Mouse (Mus musculus) MEL (cell line): ENCODE data around the gene Usp20. TPM values are rescaled to one million over a fixed set of nuclear protein-coding genes. Genes with fewer than 3 reads are reported as not detected.

Experiments used
- DNase-seq: peaks from one replicate; pipeline ENCODE4 v3.0.0; 2011; ENCODE audit warnings: low read depth, low spot score
- H3K27ac ChIP-seq: 2 replicates; pipeline ENCODE4 v1.5.1; 2012; ENCODE audit warnings: low read depth, mild to moderate bottlenecking, control low read depth, low read length, moderate library complexity; ENCODE audit not compliant: control insufficient read depth
- H3K27me3 ChIP-seq, 2 experiments: fragments of 150-350 bp in 1 of 2; sonication (generic) in 1 of 2; 2 replicates each; pipeline ENCODE4 v1.6.1; 2012; ENCODE audit warnings: low read length in 2 of 2, mild to moderate bottlenecking in 2 of 2, improper control_type of control experiment in 1 of 2, moderate library complexity in 1 of 2; ENCODE audit not compliant: insufficient read depth in 2 of 2, control insufficient read depth in 1 of 2
- H3K36me3 ChIP-seq, 2 experiments: 2 replicates each; pipeline ENCODE4 v1.6.1; 2012 to 2014; ENCODE audit warnings: low read length in 2 of 2, improper control_type of control experiment in 1 of 2, inconsistent platforms in 1 of 2, mild to moderate bottlenecking in 1 of 2; ENCODE audit not compliant: insufficient read depth in 2 of 2, control insufficient read depth in 1 of 2
- H3K4me1 ChIP-seq, 2 experiments: fragments of 150-350 bp in 1 of 2; sonication (generic) in 1 of 2; 2 replicates each; pipeline ENCODE4 v1.6.1; 2012; ENCODE audit warnings: low read length in 2 of 2, improper control_type of control experiment in 1 of 2, mild to moderate bottlenecking in 1 of 2; ENCODE audit not compliant: insufficient read depth in 2 of 2, control insufficient read depth in 1 of 2
- H3K4me3 ChIP-seq, 2 experiments: fragments of 150-350 bp in 1 of 2; sonication (generic) in 1 of 2; 2 replicates each; pipeline ENCODE4 v1.5.1; 2012; ENCODE audit warnings: low read depth in 2 of 2, low read length in 2 of 2, mild to moderate bottlenecking in 2 of 2, moderate library complexity in 2 of 2, control low read depth in 1 of 2, improper control_type of control experiment in 1 of 2; ENCODE audit not compliant: control insufficient read depth in 1 of 2, insufficient read depth in 1 of 2
- H3K79me2 ChIP-seq: 2 replicates; pipeline ENCODE4 v1.6.1; 2012; ENCODE audit warnings: mild to moderate bottlenecking, low read length, moderate library complexity; ENCODE audit not compliant: control insufficient read depth, poor library complexity, insufficient read depth
- H3K9ac ChIP-seq: 2 replicates; pipeline ENCODE4 v1.6.1; 2012; ENCODE audit warnings: low read depth, mild to moderate bottlenecking, control low read depth, low read length, moderate library complexity; ENCODE audit not compliant: control insufficient read depth, poor library complexity, severe bottlenecking
- H3K9me3 ChIP-seq: fragments of 150-350 bp; sonication (generic); replicated peaks from 2 replicates; pipeline ENCODE4 v1.6.1; 2012; ENCODE audit warnings: mild to moderate bottlenecking, low read length, improper control_type of control experiment, moderate library complexity; ENCODE audit not compliant: insufficient read depth
- BHLHE40 ChIP-seq: IDR thresholded peaks from 2 replicates; pipeline ENCODE4 v1.6.1; 2012; ENCODE audit warnings: low read depth, mild to moderate bottlenecking, inconsistent platforms, low read length, improper control_type of control experiment, borderline replicate concordance
- CHD1 ChIP-seq: IDR thresholded peaks from 2 replicates; pipeline ENCODE4 v1.6.1; 2012; ENCODE audit warnings: low read depth, mild to moderate bottlenecking, inconsistent platforms, low read length, improper control_type of control experiment
- CHD2 ChIP-seq: IDR thresholded peaks from 2 replicates; pipeline ENCODE4 v1.6.1; 2011; ENCODE audit warnings: low read length, improper control_type of control experiment
- E2F4 ChIP-seq: IDR thresholded peaks from 2 replicates; pipeline ENCODE4 v1.6.1; 2011; ENCODE audit warnings: low read depth, low read length, improper control_type of control experiment, borderline replicate concordance
- GABPA ChIP-seq: IDR thresholded peaks from 2 replicates; pipeline ENCODE4 v1.6.1; 2012; ENCODE audit warnings: low read depth, mild to moderate bottlenecking, inconsistent platforms, low read length, improper control_type of control experiment, moderate library complexity
- GATA1 ChIP-seq: IDR thresholded peaks from 2 replicates; pipeline ENCODE4 v1.6.1; 2011; ENCODE audit warnings: low read depth, low read length, improper control_type of control experiment
- HCFC1 ChIP-seq: IDR thresholded peaks from 2 replicates; pipeline ENCODE4 v1.6.1; 2012; ENCODE audit warnings: low read depth, mild to moderate bottlenecking, inconsistent platforms, low read length, improper control_type of control experiment, moderate library complexity
- JUND ChIP-seq: IDR thresholded peaks from 2 replicates; pipeline ENCODE4 v1.6.1; 2011; ENCODE audit warnings: low read depth, mild to moderate bottlenecking, improper control_type of control experiment, low read length
- KAT2A ChIP-seq: conservative IDR thresholded peaks from 2 replicates; pipeline ENCODE4 v1.6.1; 2012; ENCODE audit warnings: low read depth, low read length, improper control_type of control experiment, inconsistent platforms
- MAX ChIP-seq: IDR thresholded peaks from 2 replicates; pipeline ENCODE4 v1.6.1; 2011; ENCODE audit warnings: low read length, improper control_type of control experiment
- MYB ChIP-seq: IDR thresholded peaks from 2 replicates; pipeline ENCODE4 v1.6.1; 2011; ENCODE audit warnings: mild to moderate bottlenecking, low read depth, low read length, improper control_type of control experiment
- MYC ChIP-seq: IDR thresholded peaks from 2 replicates; pipeline ENCODE4 v1.6.1; 2011; ENCODE audit warnings: low read depth, mild to moderate bottlenecking, low read length, improper control_type of control experiment, moderate library complexity
- NELFE ChIP-seq: IDR thresholded peaks from 2 replicates; pipeline ENCODE4 v1.6.1; 2011; ENCODE audit warnings: low read depth, low read length, improper control_type of control experiment
- NRF1 ChIP-seq: IDR thresholded peaks from 2 replicates; pipeline ENCODE4 v1.6.1; 2014; ENCODE audit warnings: low read depth, mild to moderate bottlenecking, inconsistent platforms, low read length, improper control_type of control experiment, moderate library complexity; ENCODE audit not compliant: poor library complexity, insufficient read depth, severe bottlenecking
- POLR2A ChIP-seq, 2 experiments: IDR thresholded peaks; 2 replicates each; pipeline ENCODE4 v1.6.1; 2011 to 2012; ENCODE audit warnings: low read length in 2 of 2, mild to moderate bottlenecking in 2 of 2, control low read depth in 1 of 2, improper control_type of control experiment in 1 of 2, low read depth in 1 of 2, moderate library complexity in 1 of 2; ENCODE audit not compliant: control insufficient read depth in 1 of 2, insufficient read depth in 1 of 2, poor library complexity in 1 of 2
- POLR2AphosphoS2 ChIP-seq: IDR thresholded peaks from 2 replicates; pipeline ENCODE4 v1.6.1; 2011; ENCODE audit warnings: low read length, improper control_type of control experiment
- POLR2AphosphoS5 ChIP-seq: IDR thresholded peaks from 2 replicates; pipeline ENCODE4 v1.6.1; 2012; ENCODE audit warnings: low read depth, borderline replicate concordance, mild to moderate bottlenecking, inconsistent platforms, low read length, moderate library complexity, mixed read lengths
- RCOR1 ChIP-seq: IDR thresholded peaks from 2 replicates; pipeline ENCODE4 v1.6.1; 2012; ENCODE audit warnings: low read depth, mild to moderate bottlenecking, inconsistent platforms, low read length, improper control_type of control experiment
- TAL1 ChIP-seq: IDR thresholded peaks from 2 replicates; pipeline ENCODE4 v1.6.1; 2012; ENCODE audit warnings: mild to moderate bottlenecking, inconsistent platforms, low read length, moderate library complexity, mixed read lengths
- TCF12 ChIP-seq: IDR thresholded peaks from 2 replicates; pipeline ENCODE4 v1.6.1; 2014; ENCODE audit warnings: low read depth, mild to moderate bottlenecking, inconsistent platforms, low read length, improper control_type of control experiment, moderate library complexity
- USF1 ChIP-seq: IDR thresholded peaks from 2 replicates; pipeline ENCODE4 v1.6.1; 2014; ENCODE audit warnings: low read depth, mild to moderate bottlenecking, inconsistent platforms, low read length, improper control_type of control experiment, moderate library complexity
- USF2 ChIP-seq, 2 experiments: IDR thresholded peaks; 2 replicates each; pipeline ENCODE4 v1.6.1; 2011 to 2012; ENCODE audit warnings: improper control_type of control experiment in 2 of 2, low read length in 2 of 2, borderline replicate concordance in 1 of 2, inconsistent platforms in 1 of 2, low read depth in 1 of 2, mild to moderate bottlenecking in 1 of 2; ENCODE audit not compliant: insufficient read depth in 1 of 2
- ZC3H11A ChIP-seq: IDR thresholded peaks from 2 replicates; pipeline ENCODE4 v1.6.1; 2012; ENCODE audit warnings: low read depth, mild to moderate bottlenecking, inconsistent platforms, low read length, improper control_type of control experiment
- ZKSCAN1 ChIP-seq: IDR thresholded peaks from 2 replicates; pipeline ENCODE4 v1.6.1; 2012; ENCODE audit warnings: low read depth, mild to moderate bottlenecking, inconsistent platforms, low read length, improper control_type of control experiment, moderate library complexity
- ZNF384 ChIP-seq: IDR thresholded peaks from 2 replicates; pipeline ENCODE4 v1.6.1; 2012; ENCODE audit warnings: low read depth, mild to moderate bottlenecking, inconsistent platforms, low read length, improper control_type of control experiment
- polyA plus RNA-seq, 2 experiments: library from polyadenylated mRNA; stranded (reverse) in 1 of 2; unstranded in 1 of 2; fragments of >175 nt in 1 of 2; fragments of >200 nt in 1 of 2; gene quantifications; 2 replicates each; pipeline versions ENCODE4 v1.2.1 to v1.2.4; 2012; ENCODE audit warnings: low replicate concordance in 2 of 2, low read depth in 1 of 2; ENCODE audit not compliant: insufficient read length in 2 of 2, insufficient read depth in 1 of 2, missing spikeins in 1 of 2
- total RNA-seq: library from RNA; depleted of rRNA; stranded (reverse); fragments of 300-350 nt; gene quantifications from 2 replicates; pipeline ENCODE4 v1.2.3, GENCODE M21; 2012

Gene Usp20
- total and polyA plus RNA-seq, 3 experiments = 9.4 to 10.8 TPM; not detected in 1

DNA sequence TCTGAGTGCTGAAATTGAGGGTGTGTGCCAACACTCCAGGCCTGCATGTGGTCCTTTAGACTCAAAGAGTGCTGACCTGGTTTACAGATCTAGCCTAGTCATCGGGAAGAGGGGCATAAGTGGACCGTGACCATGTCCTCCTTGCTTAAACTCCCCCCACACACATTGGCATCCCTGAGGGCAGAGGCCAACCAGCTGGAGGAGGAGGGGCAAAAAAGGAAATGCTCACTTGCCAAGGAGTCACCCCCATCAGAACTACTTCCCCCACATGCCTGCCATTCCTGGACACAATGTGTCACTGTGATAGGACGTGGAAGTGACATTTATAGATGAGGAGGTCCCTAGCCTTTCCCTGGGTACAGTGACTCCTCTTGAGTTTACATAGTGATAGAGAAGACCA is 43.4 kb downstream of the Usp20 start:
- Histone ChIP-seq H3K9ac (no peak overlapping the region), H3K27me3 (no peaks in the 10 kb centered on the region), H3K36me3 (no peaks in the 10 kb centered on the region; a peak in 1 of 4 replicates), H3K4me3 (no peak overlapping the region), H3K9me3 (no peaks in the 10 kb centered on the region), H3K27ac (no peak overlapping the region), H3K4me1 (no peaks in the 10 kb centered on the region), H3K79me2 (no peaks in the 10 kb centered on the region)
- peak; percentile 28 for DNase-seq
- TF ChIP-seq GABPA (no peak), NELFE (no peak), POLR2A (IDR thresholded peaks at IDR 0.05; ENCODE audit: control insufficient read depth in 1 of 2, insufficient read depth in 1 of 2, low read depth in 1 of 2, low read length in 2 of 2, poor library complexity in 1 of 2) (no peak), ZNF384 (no peak), MYC (no peak), RCOR1 (no peak), E2F4 (no peak), HCFC1 (no peak), ZC3H11A (no peak)

DNA sequence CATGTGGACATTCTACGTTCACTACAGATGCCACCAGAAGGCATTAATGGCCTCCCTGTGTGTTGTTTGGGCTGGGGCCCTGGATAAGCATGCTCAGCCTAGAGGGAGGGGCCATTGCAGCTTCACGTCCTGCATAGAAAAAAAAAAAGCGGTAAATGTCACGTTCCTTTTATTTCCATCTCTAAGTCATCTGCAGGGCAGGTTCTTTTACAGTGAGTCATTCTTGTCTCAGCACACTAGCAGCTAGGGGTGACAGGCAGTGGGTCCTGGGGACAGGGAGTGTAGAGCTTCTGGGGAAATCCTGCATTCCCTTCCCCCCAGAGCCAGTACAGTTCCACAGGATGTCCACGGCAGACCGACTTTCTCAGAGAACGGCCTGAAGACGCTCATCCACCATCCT is 44.6 kb downstream of the Usp20 start:
- Histone ChIP-seq H3K4me3 (no peak overlapping the region), H3K36me3 (no peaks in the 10 kb centered on the region; a peak in 1 of 4 replicates), H3K4me1 (no peaks in the 10 kb centered on the region), H3K79me2 (no peaks in the 10 kb centered on the region), H3K9me3 (no peaks in the 10 kb centered on the region), H3K27ac (no peak overlapping the region), H3K27me3 (no peaks in the 10 kb centered on the region), H3K9ac (no peak overlapping the region)
- TF ChIP-seq E2F4 (no peak), MAX (no peak), USF2 (IDR thresholded peaks at IDR 0.05; ENCODE audit: borderline replicate concordance in 1 of 2, insufficient read depth in 1 of 2, low read depth in 1 of 2, low read length in 2 of 2) (no peak), GATA1 (no peak), GABPA (no peak), TAL1 (no peak), BHLHE40 (no peak), ZC3H11A (no peak), RCOR1 (no peak), NRF1 (no peak), ZKSCAN1 (no peak), CHD1 (no peak), TCF12 (no peak), JUND (no peak), POLR2AphosphoS2 (no peak), USF1 (no peak), CHD2 (no peak), POLR2AphosphoS5 (no peak), MYB (no peak), KAT2A (no peak)
- DNase-seq = no peak
